Mouse (Mus musculus): ENCODE results near the gene Adora2b. TPM values are rescaled to one million over a fixed set of nuclear protein-coding genes. Genes with fewer than 3 reads are reported as not detected.

Adora2b gene
- polyA plus RNA-seq (2011; ENCODE audit: insufficient read depth, insufficient read length, low read depth, missing spikeins), result 0.43 and 0.84 TPM in 2 replicates

DNA sequence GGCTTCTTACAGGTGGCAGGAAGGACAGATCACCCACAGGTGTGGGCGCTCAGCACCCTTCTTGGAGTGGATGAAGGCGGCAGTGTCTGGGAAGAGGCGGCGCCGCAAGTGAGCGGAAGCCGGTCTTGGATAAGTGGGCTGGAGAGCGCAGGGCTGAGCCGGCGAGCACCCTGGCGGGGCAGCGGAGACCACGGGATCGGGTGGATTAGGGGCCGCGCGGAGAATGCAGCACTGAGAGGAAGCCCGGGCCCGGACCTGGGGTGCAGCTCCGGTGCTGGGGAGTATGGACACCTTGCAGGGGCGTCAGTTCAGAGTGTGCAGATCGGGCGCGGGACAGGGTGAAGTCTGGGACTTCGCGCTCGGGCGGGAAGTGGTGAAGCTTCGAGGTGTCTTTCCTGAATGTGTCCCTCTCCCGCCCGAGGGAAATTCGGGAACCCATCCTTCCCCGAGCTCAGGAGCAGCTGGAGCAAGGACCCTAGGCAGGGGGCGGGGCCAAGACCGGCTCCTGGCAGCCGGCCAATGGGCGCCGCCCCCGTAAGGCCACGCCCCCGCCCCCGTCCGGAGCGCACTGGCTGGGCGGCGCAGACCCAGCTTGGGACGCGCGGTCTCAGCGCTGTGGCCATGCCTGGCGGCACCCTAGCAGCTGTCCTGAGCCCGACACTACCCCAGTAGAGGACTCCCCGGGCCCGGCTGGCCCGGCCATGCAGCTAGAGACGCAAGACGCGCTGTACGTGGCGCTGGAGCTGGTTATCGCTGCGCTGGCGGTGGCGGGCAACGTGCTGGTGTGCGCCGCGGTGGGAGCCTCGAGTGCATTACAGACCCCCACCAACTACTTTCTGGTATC is at the start of gene Adora2b:
TSS of gene Adora2b (plus strand) at position 584 of the 844 bp plus-strand sequence.
- peaks cover 4% of the 10 kb centered on the region for H3K27me3 ChIP-seq (ENCODE audit: control insufficient read depth, insufficient read depth, low read length, poor library complexity, severe bottlenecking)

DNA sequence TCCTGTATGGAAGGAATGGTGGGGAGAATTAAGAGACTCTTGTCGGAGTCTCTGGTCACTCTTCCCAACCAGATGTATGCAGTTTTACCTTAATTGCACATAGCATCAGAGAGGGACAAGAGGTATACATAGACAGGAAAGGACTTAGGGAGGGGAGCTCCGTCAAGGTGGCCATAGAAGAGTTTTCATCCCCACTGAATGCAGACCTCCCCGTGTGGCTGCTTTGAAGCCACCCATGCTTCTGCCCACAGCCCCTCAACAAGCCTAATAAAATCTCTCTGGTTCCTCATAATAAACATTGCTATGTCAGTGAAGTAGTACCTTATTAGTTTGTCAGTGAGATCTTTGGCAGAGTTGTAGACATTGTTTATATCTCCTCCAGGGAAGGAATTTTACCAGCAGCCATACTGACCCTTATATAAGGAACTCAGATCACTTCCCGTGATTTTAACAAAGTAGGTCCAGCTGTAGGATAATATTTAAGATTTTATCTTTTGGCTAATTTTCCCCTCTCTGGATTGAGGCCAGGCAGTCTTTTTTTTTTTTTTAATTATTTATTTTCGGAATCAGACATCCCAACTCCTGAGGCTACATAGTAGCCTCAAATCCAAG is 47.8 kb upstream of the Adora2b start:
- no peak overlapping the region for H3K9ac ChIP-seq (ENCODE audit: low read depth, poor library complexity, severe bottlenecking)
- no peaks in the 10 kb centered on the region; the same call in 1 of the 2 replicates for H3K9me3 ChIP-seq (replicated peaks; ENCODE audit: control insufficient read depth, insufficient read depth, low read length, poor library complexity, severe bottlenecking)
- no peaks in the 10 kb centered on the region for H3K27me3 ChIP-seq (ENCODE audit: control insufficient read depth, insufficient read depth, low read length, poor library complexity, severe bottlenecking)
- no peak overlapping the region for H3K27ac ChIP-seq (ENCODE audit: insufficient read depth, low read length)
- H3K4me1 ChIP-seq (ENCODE audit: control insufficient read depth, insufficient read depth, low read length), result no peaks in the 10 kb centered on the region
- H3K4me3 ChIP-seq (ENCODE audit: low read depth, low read length), result no peak overlapping the region
- TF ChIP-seq CTCF (IDR thresholded peaks at IDR 0.05; ENCODE audit: low read depth, low read length) (no peak), EP300 (IDR thresholded peaks at IDR 0.05; ENCODE audit: insufficient read depth, low read depth, low read length) (no peak), POLR2A (IDR thresholded peaks at IDR 0.05; ENCODE audit: insufficient read depth, low read length) (no peak)
- H3K36me3 ChIP-seq (ENCODE audit: control insufficient read depth, insufficient read depth, low read length, poor library complexity, severe bottlenecking), result no peaks in the 10 kb centered on the region

More for the DNA sequence above, at the start of gene Adora2b:
- TF ChIP-seq CTCF (IDR thresholded peaks at IDR 0.05; ENCODE audit: low read depth, low read length), result no peak
- no peak for TF ChIP-seq POLR2A (IDR thresholded peaks at IDR 0.05; ENCODE audit: insufficient read depth, low read length)
- TF ChIP-seq EP300 (IDR thresholded peaks at IDR 0.05; ENCODE audit: insufficient read depth, low read depth, low read length), result no peak
- Histone ChIP-seq H3K4me1 (ENCODE audit: control insufficient read depth, insufficient read depth, low read length) (no peaks in the 10 kb centered on the region), H3K9me3 (replicated peaks; ENCODE audit: control insufficient read depth, insufficient read depth, low read length, poor library complexity, severe bottlenecking) (peaks cover 3% of the 10 kb centered on the region; the same call in 1 of the 2 replicates), H3K9ac (ENCODE audit: low read depth, poor library complexity, severe bottlenecking) (peak within 1 kb of the TSS; percentile 62), H3K27ac (ENCODE audit: insufficient read depth, low read length) (no peak within 1 kb of the TSS), H3K36me3 (ENCODE audit: control insufficient read depth, insufficient read depth, low read length, poor library complexity, severe bottlenecking) (no peaks in the 10 kb centered on the region), H3K4me3 (ENCODE audit: low read depth, low read length) (peak within 1 kb of the TSS; percentile 70)

- no peaks in the 10 kb centered on the region for H3K27me3 ChIP-seq (ENCODE audit: control insufficient read depth, insufficient read depth, low read length, poor library complexity, severe bottlenecking)
- TF ChIP-seq CTCF (IDR thresholded peaks at IDR 0.05; ENCODE audit: low read depth, low read length) (no peak), POLR2A (IDR thresholded peaks at IDR 0.05; ENCODE audit: insufficient read depth, low read length) (no peak), EP300 (IDR thresholded peaks at IDR 0.05; ENCODE audit: insufficient read depth, low read depth, low read length) (no peak)
- H3K9me3 ChIP-seq (replicated peaks; ENCODE audit: control insufficient read depth, insufficient read depth, low read length, poor library complexity, severe bottlenecking), result no peaks in the 10 kb centered on the region; the same call in 1 of the 2 replicates
- no peak overlapping the region for H3K27ac ChIP-seq (ENCODE audit: insufficient read depth, low read length)
- no peaks in the 10 kb centered on the region for H3K36me3 ChIP-seq (ENCODE audit: control insufficient read depth, insufficient read depth, low read length, poor library complexity, severe bottlenecking)
- no peak overlapping the region for H3K9ac ChIP-seq (ENCODE audit: low read depth, poor library complexity, severe bottlenecking)
- no peaks in the 10 kb centered on the region for H3K4me1 ChIP-seq (ENCODE audit: control insufficient read depth, insufficient read depth, low read length)
- H3K4me3 ChIP-seq (ENCODE audit: low read depth, low read length), result no peak overlapping the region
Measured at GRCm38 (mm10) chr11:62202645-62203044, 46.1 kb upstream of the Adora2b start.

DNA sequence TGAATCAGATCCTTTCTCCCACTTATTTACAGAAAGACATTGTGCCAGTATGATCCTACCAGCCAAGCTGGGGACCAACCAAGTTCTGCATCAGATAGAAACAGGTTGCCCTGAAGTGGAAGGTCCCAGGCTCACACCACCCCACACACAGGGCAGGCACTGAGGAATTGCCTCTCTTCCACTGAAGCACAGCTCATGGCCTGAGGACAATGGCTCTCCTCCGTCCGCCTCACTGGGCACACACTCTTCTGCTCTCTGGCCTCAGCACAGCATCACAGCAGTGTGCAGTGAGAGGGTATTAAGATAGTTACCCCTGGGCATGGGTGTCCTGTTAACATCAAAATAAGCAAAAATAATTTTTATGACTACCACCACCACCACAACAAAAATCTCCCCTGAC is 39.7 kb upstream of the Adora2b start:
- Histone ChIP-seq H3K9me3 (replicated peaks; ENCODE audit: control insufficient read depth, insufficient read depth, low read length, poor library complexity, severe bottlenecking) (no peaks in the 10 kb centered on the region; the same call in 1 of the 2 replicates), H3K36me3 (ENCODE audit: control insufficient read depth, insufficient read depth, low read length, poor library complexity, severe bottlenecking) (no peaks in the 10 kb centered on the region), H3K4me3 (ENCODE audit: low read depth, low read length) (no peak overlapping the region), H3K4me1 (ENCODE audit: control insufficient read depth, insufficient read depth, low read length) (no peaks in the 10 kb centered on the region), H3K27me3 (ENCODE audit: control insufficient read depth, insufficient read depth, low read length, poor library complexity, severe bottlenecking) (no peaks in the 10 kb centered on the region), H3K27ac (ENCODE audit: insufficient read depth, low read length) (no peak overlapping the region), H3K9ac (ENCODE audit: low read depth, poor library complexity, severe bottlenecking) (no peak overlapping the region)
- TF ChIP-seq POLR2A (IDR thresholded peaks at IDR 0.05; ENCODE audit: insufficient read depth, low read length) (no peak), EP300 (IDR thresholded peaks at IDR 0.05; ENCODE audit: insufficient read depth, low read depth, low read length) (no peak), CTCF (IDR thresholded peaks at IDR 0.05; ENCODE audit: low read depth, low read length) (no peak)

DNA sequence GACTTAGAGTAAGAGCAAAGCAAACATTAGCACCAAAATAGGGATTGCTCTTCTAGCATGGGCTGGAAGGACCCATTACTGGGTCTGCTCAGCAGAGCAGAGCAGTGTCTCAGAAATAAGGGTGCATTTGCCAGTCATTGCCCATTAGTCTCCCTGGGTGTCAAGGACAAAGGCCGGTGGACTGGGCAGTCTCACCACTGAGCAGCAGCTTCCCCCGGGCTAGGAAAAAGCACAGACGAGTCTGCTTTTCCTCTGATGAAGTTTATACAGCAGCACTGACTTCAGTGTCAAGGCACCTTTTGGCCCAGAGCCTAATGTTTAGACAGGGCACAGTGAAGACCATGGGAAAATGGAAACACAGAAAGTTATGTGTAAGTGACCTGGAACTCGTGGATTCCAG is 38.9 kb upstream of the Adora2b start:
- TF ChIP-seq CTCF (IDR thresholded peaks at IDR 0.05; ENCODE audit: low read depth, low read length), result no peak
- no peak for TF ChIP-seq POLR2A (IDR thresholded peaks at IDR 0.05; ENCODE audit: insufficient read depth, low read length)
- TF ChIP-seq EP300 (IDR thresholded peaks at IDR 0.05; ENCODE audit: insufficient read depth, low read depth, low read length), result no peak
- H3K9me3 ChIP-seq (replicated peaks; ENCODE audit: control insufficient read depth, insufficient read depth, low read length, poor library complexity, severe bottlenecking), result no peaks in the 10 kb centered on the region; the same call in 1 of the 2 replicates
- no peaks in the 10 kb centered on the region for H3K36me3 ChIP-seq (ENCODE audit: control insufficient read depth, insufficient read depth, low read length, poor library complexity, severe bottlenecking)
- no peak overlapping the region for H3K27ac ChIP-seq (ENCODE audit: insufficient read depth, low read length)
- H3K9ac ChIP-seq (ENCODE audit: low read depth, poor library complexity, severe bottlenecking), result no peak overlapping the region
- no peaks in the 10 kb centered on the region for H3K27me3 ChIP-seq (ENCODE audit: control insufficient read depth, insufficient read depth, low read length, poor library complexity, severe bottlenecking)
- no peaks in the 10 kb centered on the region for H3K4me1 ChIP-seq (ENCODE audit: control insufficient read depth, insufficient read depth, low read length)
- H3K4me3 ChIP-seq (ENCODE audit: low read depth, low read length), result no peak overlapping the region
